Mouse (Mus musculus): ENCODE results near the gene Cd163l1. TPM values are rescaled to one million over a fixed set of nuclear protein-coding genes. Genes with fewer than 3 reads are reported as not detected.

The Cd163l1 gene
- not detected for total RNA-seq (2023)

GRCm38 (mm10) chr7:140217967-140218366, at the start of gene Cd163l1:
TSS of gene Cd163l1 (plus strand) at chr7:140218267.

GRCm38 (mm10) chr7:140172936-140173335, 45.1 kb upstream of the Cd163l1 start, which contains the start of gene Olfr523:
TSS of gene Olfr523 (plus strand) at chr7:140173217.

GRCm38 (mm10) chr7:140205864-140206263, 12.2 kb upstream of the Cd163l1 start, which contains the start of gene Olfr524:
TSS of gene Olfr524 (minus strand) at chr7:140205964.

GRCm38 (mm10) chr7:140247216-140247615, 29.1 kb downstream of the Cd163l1 start, which contains the start of gene 5830411N06Rik:
TSS of gene 5830411N06Rik (plus strand) at chr7:140247284.

Other genes with a start within 250 kb of the Cd163l1 start
- gene 6430531B16Rik, start 239.5 kb upstream of the Cd163l1 start, total RNA-seq (2023) = 10 to 100 TPM; 11.8 to 15.1 TPM
- 100 to 1,000 TPM; 574 to 698 TPM for gene Adam8, start 225.7 kb upstream of the Cd163l1 start, total RNA-seq (2023)
- 10 to 100 TPM; 15.4 to 20.4 TPM for gene Zfp511, start 181.9 kb upstream of the Cd163l1 start, total RNA-seq (2023)
- 10 to 100 TPM; 21.1 to 24.4 TPM for gene Tubgcp2, start 181.6 kb upstream of the Cd163l1 start, total RNA-seq (2023)
- gene Msx3, start 169.2 kb upstream of the Cd163l1 start, total RNA-seq (2023) = not detected
- not detected for gene Caly, start 135.7 kb upstream of the Cd163l1 start, total RNA-seq (2023)
- gene Prap1, start 124.9 kb upstream of the Cd163l1 start, total RNA-seq (2023) = not detected
- 1 to 10 TPM; 6.8 to 9.8 TPM for gene Fuom, start 115.8 kb upstream of the Cd163l1 start, total RNA-seq (2023)
- gene Paox, start 102.5 kb upstream of the Cd163l1 start, total RNA-seq (2023) = 1 to 10 TPM; 6.1 to 8.1 TPM
- gene Echs1, start 101.8 kb upstream of the Cd163l1 start, total RNA-seq (2023) = 10 to 100 TPM; 32.0 to 35.8 TPM
- gene Mtg1, start 80.7 kb upstream of the Cd163l1 start, total RNA-seq (2023) = 1 to 10 TPM; 5.2 to 8.1 TPM
- not detected for gene Sprn, start 63.4 kb upstream of the Cd163l1 start, total RNA-seq (2023)
- not detected for gene Olfr522, start 53.5 kb upstream of the Cd163l1 start, total RNA-seq (2023)
- not detected for gene Olfr523, start 45.0 kb upstream of the Cd163l1 start, total RNA-seq (2023)
- not detected for gene Olfr524, start 12.3 kb upstream of the Cd163l1 start, total RNA-seq (2023)
- gene 5830411N06Rik, start 29.0 kb downstream of the Cd163l1 start, total RNA-seq (2023) = not detected
- gene Olfr525, start 102.6 kb downstream of the Cd163l1 start, total RNA-seq (2023) = not detected
- gene Olfr527, start 115.8 kb downstream of the Cd163l1 start, total RNA-seq (2023) = not detected
- not detected for gene Olfr60, start 143.4 kb downstream of the Cd163l1 start, total RNA-seq (2023)
- gene Olfr530, start 158.1 kb downstream of the Cd163l1 start, total RNA-seq (2023) = not detected
- gene Olfr531, start 184.7 kb downstream of the Cd163l1 start, total RNA-seq (2023) = not detected
- not detected for gene Olfr532, start 203.4 kb downstream of the Cd163l1 start, total RNA-seq (2023)
- gene Olfr533, start 245.1 kb downstream of the Cd163l1 start, total RNA-seq (2023) = not detected